Mouse (Mus musculus) ES-Bruce4 (cell line): ENCODE measurements around the gene Cyp19a1. TPM values are rescaled to one million over a fixed set of nuclear protein-coding genes. Genes with fewer than 3 reads are reported as not detected.
A peak's percentile ranks its signal among the peaks of the same experiment; 100 is the strongest.

ENCODE experiments used
- H3K27ac ChIP-seq: 2 replicates; pipeline ENCODE4 v1.5.1; 2012; ENCODE audit warnings: low read length, inconsistent platforms; ENCODE audit not compliant: insufficient read depth
- H3K27me3 ChIP-seq: 2 replicates; pipeline ENCODE4 v1.6.1; 2012; ENCODE audit warnings: mild to moderate bottlenecking, low read length, inconsistent platforms; ENCODE audit not compliant: control insufficient read depth, poor library complexity, insufficient read depth, severe bottlenecking
- H3K36me3 ChIP-seq: 2 replicates; pipeline ENCODE4 v1.6.1; 2012; ENCODE audit warnings: inconsistent platforms, mild to moderate bottlenecking, low read length, moderate library complexity; ENCODE audit not compliant: control insufficient read depth, poor library complexity, insufficient read depth, severe bottlenecking
- H3K4me1 ChIP-seq: one replicate; pipeline ENCODE4 v1.8.1; 2011; ENCODE audit warnings: low read length; ENCODE audit not compliant: control insufficient read depth, insufficient read depth
- H3K4me3 ChIP-seq: 2 replicates; pipeline ENCODE4 v1.5.1; 2011; ENCODE audit warnings: low read depth, mild to moderate bottlenecking, low read length
- H3K9ac ChIP-seq: 2 replicates; pipeline ENCODE4 v1.6.1; 2012; ENCODE audit warnings: low read depth, mild to moderate bottlenecking, inconsistent platforms; ENCODE audit not compliant: poor library complexity, severe bottlenecking
- H3K9me3 ChIP-seq: replicated peaks from 2 replicates; pipeline ENCODE4 v1.6.1; 2012; ENCODE audit warnings: mild to moderate bottlenecking, low read length, inconsistent platforms; ENCODE audit not compliant: control insufficient read depth, poor library complexity, insufficient read depth, severe bottlenecking
- CTCF ChIP-seq: IDR thresholded peaks from one replicate; pipeline ENCODE4 v1.8.1; 2011; ENCODE audit warnings: low read depth, low read length
- EP300 ChIP-seq: IDR thresholded peaks from 2 replicates; pipeline ENCODE4 v1.6.1; 2011; ENCODE audit warnings: low read depth, low read length; ENCODE audit not compliant: insufficient read depth
- POLR2A ChIP-seq: IDR thresholded peaks from one replicate; pipeline ENCODE4 v1.8.1; 2011; ENCODE audit warnings: low read length; ENCODE audit not compliant: insufficient read depth
- polyA plus RNA-seq: library from polyadenylated mRNA; stranded (reverse); fragments of >200 nt; gene quantifications from 2 replicates; pipeline ENCODE4 v1.2.4, GENCODE M21; 2011; ENCODE audit warnings: low read depth; ENCODE audit not compliant: missing spikeins, insufficient read depth, insufficient read length

Cyp19a1 gene
- polyA plus RNA-seq, 1 experiment: not detected

- no peak for TF ChIP-seq POLR2A
- TF ChIP-seq CTCF: peak; percentile 68
Observed at GRCm38 (mm10) chr9:54194790-54195189, 73.1 kb downstream of the Cyp19a1 start.

GRCm38 (mm10) chr9:54191435-54191834 lies 76.5 kb downstream of the Cyp19a1 start:
- H3K27me3 ChIP-seq: no peaks in the 10 kb centered on the region; the same call in 1 of the 2 replicates
- H3K36me3 ChIP-seq: no peaks in the 10 kb centered on the region
- H3K9me3 ChIP-seq: no peaks in the 10 kb centered on the region
- TF ChIP-seq POLR2A (no peak), CTCF (no peak), EP300 (no peak)
- H3K9ac ChIP-seq: no peak overlapping the region
- H3K4me1 ChIP-seq: no peaks in the 10 kb centered on the region
- H3K4me3 ChIP-seq: no peak overlapping the region
- H3K27ac ChIP-seq: no peak overlapping the region

More at GRCm38 (mm10) chr9:54194790-54195189, 73.1 kb downstream of the Cyp19a1 start:
- Histone ChIP-seq H3K36me3 (no peaks in the 10 kb centered on the region), H3K27ac (no peak overlapping the region), H3K4me1 (no peaks in the 10 kb centered on the region), H3K9ac (no peak overlapping the region), H3K4me3 (no peak overlapping the region), H3K27me3 (no peaks in the 10 kb centered on the region; the same call in 1 of the 2 replicates), H3K9me3 (no peaks in the 10 kb centered on the region)

DNA sequence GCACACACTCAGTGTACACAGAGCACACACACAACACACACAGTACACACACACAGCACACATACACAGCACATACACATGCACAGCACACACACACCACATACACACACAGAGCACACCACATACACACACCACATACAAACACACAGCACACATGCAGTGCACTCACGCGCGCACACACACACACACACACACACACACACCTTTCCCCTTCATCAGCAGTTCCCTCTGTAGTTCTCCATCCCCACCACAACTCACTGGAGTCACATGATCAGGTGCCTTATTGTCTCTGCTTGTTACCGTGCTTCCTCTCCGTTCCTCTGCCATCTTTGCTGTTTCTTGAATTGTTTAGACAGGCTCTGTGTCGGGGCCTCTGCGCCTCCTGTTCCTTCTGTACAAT lies 85.4 kb downstream of the Cyp19a1 start:
- Histone ChIP-seq H3K4me1 (no peaks in the 10 kb centered on the region), H3K36me3 (no peaks in the 10 kb centered on the region), H3K27me3 (no peaks in the 10 kb centered on the region), H3K9me3 (no peaks in the 10 kb centered on the region), H3K9ac (no peak overlapping the region), H3K27ac (no peak overlapping the region), H3K4me3 (no peak overlapping the region)
- TF ChIP-seq CTCF (no peak), POLR2A (no peak), EP300 (no peak)

- Histone ChIP-seq H3K4me3 (no peak overlapping the region), H3K27me3 (no peaks in the 10 kb centered on the region), H3K4me1 (no peaks in the 10 kb centered on the region), H3K27ac (no peak overlapping the region), H3K9me3 (no peaks in the 10 kb centered on the region), H3K36me3 (no peaks in the 10 kb centered on the region), H3K9ac (no peak overlapping the region)
- TF ChIP-seq CTCF (no peak), EP300 (no peak), POLR2A (no peak)
Observed at GRCm38 (mm10) chr9:54181330-54181729, 86.6 kb downstream of the Cyp19a1 start.

DNA sequence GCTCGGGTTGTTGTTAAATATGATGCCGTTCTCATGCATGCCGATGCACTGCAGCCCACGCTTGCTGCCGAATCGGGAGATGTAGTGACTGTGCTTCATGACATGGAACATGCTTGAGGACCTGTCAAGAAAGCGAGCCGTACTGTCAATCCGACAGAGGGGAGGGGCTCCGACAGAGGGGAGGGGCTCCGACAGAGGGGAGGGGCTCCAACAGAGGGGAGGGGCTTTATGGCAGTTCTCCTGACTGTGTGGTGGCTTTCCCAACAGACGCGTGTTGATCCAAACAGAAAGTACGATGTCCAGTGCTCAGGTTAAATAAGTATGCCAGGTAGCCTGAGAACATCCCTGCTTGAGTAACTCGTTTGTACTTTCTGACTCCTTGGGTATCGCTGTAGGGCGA lies 87.7 kb downstream of the Cyp19a1 start:
- no peaks in the 10 kb centered on the region for H3K4me1 ChIP-seq
- H3K4me3 ChIP-seq: no peak overlapping the region
- TF ChIP-seq EP300 (no peak), CTCF (no peak), POLR2A (no peak)
- no peak overlapping the region for H3K9ac ChIP-seq
- H3K9me3 ChIP-seq: no peaks in the 10 kb centered on the region
- no peak overlapping the region for H3K27ac ChIP-seq
- H3K36me3 ChIP-seq: no peaks in the 10 kb centered on the region
- H3K27me3 ChIP-seq: no peaks in the 10 kb centered on the region

DNA sequence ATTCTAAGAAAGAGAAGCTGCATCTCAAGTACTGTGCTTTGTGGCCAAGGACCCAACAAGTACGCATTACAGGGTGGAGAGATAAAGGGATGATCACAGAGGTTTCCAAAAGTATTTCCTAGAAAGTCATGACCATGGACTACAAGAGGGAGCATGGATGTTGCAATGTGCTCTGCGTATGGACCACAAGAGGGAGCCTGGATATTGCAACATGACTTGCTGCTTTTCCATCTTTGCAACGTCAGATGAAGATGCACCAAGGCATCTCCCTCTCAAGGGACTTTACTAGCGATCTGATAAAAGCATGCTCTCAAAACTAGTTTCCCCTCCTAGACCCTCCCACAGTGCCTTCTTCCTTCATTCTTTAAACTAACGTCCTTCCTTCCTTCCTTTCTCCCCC lies 98.4 kb downstream of the Cyp19a1 start:
- Histone ChIP-seq H3K27me3 (no peaks in the 10 kb centered on the region), H3K27ac (no peak overlapping the region), H3K9ac (no peak overlapping the region), H3K36me3 (no peaks in the 10 kb centered on the region), H3K4me3 (no peak overlapping the region), H3K4me1 (peaks cover 1% of the 10 kb centered on the region), H3K9me3 (no peaks in the 10 kb centered on the region)
- TF ChIP-seq POLR2A: no peak
- peak; percentile 18 for TF ChIP-seq CTCF
- no peak for TF ChIP-seq EP300
